Mouse (Mus musculus): ENCODE data around the gene Hpn. TPM values are rescaled to one million over a fixed set of nuclear protein-coding genes. Genes with fewer than 3 reads are reported as not detected.

Gene Hpn
- polyA plus RNA-seq, 1 experiment from 2014 or later = 21.2 TPM

- no peaks in the 10 kb centered on the region for H3K36me3 ChIP-seq (ENCODE audit: control insufficient read depth, insufficient read depth)
- ATAC-seq = no peak
- WGBS = 58% methylated on average over 5 of the region's 5 CpGs
- no peak for TF ChIP-seq CTCF (IDR thresholded peaks at IDR 0.05; ENCODE audit: low read depth)
- H3K4me3 ChIP-seq (ENCODE audit: low read depth, low read length) = no peak overlapping the region
- H3K4me2 ChIP-seq (replicated peaks; ENCODE audit: low read depth) = no peak overlapping the region
- no peak overlapping the region for H3K27ac ChIP-seq (ENCODE audit: low read depth, low read length)
- no peaks in the 10 kb centered on the region; the same call in 1 of the 2 replicates for H3K4me1 ChIP-seq (replicated peaks; ENCODE audit: control insufficient read depth, insufficient read depth, low read length)
- no peak overlapping the region for H3K9ac ChIP-seq (ENCODE audit: low read depth, low read length)
- no peaks in the 10 kb centered on the region for H3K27me3 ChIP-seq (replicated peaks; ENCODE audit: control insufficient read depth, insufficient read depth, low read length)
- H3K9me3 ChIP-seq (ENCODE audit: control insufficient read depth) = no peaks in the 10 kb centered on the region
Measured at GRCm38 (mm10) chr7:31074713-31075069, 40.4 kb downstream of the Hpn start.

DNA sequence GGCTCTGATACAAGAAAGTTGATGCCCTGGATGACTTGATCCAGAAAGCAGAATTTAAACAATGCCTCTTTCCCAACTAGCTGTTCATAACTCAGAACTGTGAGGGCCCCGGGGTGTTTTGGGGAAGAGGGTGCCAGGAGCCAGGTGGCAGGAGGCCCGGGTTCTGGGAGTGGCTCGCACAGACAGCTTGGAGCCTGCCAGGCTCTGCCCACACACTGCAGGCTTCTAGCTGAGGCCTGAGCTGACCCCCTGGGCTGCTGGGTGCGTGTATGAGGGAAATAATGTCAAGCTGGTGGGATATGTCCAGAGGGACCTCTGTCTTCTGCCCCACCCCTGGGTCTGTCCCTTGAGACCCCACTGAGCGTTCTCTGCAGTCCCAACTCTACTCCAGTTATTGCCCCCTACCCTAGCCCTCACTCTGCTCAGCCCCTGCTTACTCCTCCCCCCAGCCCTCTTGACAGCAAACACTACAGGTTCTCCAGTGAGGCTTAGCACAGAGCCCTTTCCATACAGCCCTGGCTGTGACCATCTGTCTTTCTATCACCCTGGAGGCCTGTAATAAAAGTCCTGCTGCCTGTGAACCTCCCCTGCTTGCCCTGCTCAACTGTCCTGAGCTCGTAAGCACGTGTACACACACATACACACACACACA, 40.9 kb downstream of the Hpn start:
- H3K9ac ChIP-seq (ENCODE audit: low read depth, low read length) = no peak overlapping the region
- H3K36me3 ChIP-seq (ENCODE audit: control insufficient read depth, insufficient read depth) = no peaks in the 10 kb centered on the region
- H3K4me1 ChIP-seq (replicated peaks; ENCODE audit: control insufficient read depth, insufficient read depth, low read length) = no peaks in the 10 kb centered on the region; the same call in 1 of the 2 replicates
- H3K4me3 ChIP-seq (ENCODE audit: low read depth, low read length) = no peak overlapping the region
- no peaks in the 10 kb centered on the region for H3K27me3 ChIP-seq (replicated peaks; ENCODE audit: control insufficient read depth, insufficient read depth, low read length)
- 49% methylated on average over 7 of the region's 7 CpGs for WGBS
- no peaks in the 10 kb centered on the region for H3K9me3 ChIP-seq (ENCODE audit: control insufficient read depth)
- ATAC-seq = no peak
- no peak overlapping the region for H3K4me2 ChIP-seq (replicated peaks; ENCODE audit: low read depth)
- no peak overlapping the region for H3K27ac ChIP-seq (ENCODE audit: low read depth, low read length)
- no peak for TF ChIP-seq CTCF (IDR thresholded peaks at IDR 0.05; ENCODE audit: low read depth)

DNA sequence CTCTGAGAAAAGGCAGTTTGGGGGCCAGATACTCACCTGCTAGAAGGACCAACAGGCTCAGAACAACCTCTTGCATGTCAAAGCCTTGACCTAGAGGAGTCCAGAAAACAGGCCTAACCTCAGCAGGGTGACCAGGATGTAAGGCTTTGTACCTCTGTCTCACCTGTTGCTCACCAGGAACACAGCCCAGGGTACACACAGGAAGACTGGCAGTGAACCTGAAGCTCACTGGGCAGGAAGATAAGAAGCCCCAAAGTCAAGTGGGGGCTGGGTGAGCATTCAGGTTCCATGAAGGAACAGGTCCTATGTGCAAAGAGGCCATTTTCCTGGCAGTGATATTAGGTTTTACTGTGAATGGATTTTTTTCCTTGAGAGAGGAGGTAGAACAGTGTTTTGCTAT, 41.5 kb downstream of the Hpn start:
- Histone ChIP-seq H3K36me3 (ENCODE audit: control insufficient read depth, insufficient read depth) (no peaks in the 10 kb centered on the region), H3K4me2 (replicated peaks; ENCODE audit: low read depth) (no peak overlapping the region), H3K27ac (ENCODE audit: low read depth, low read length) (no peak overlapping the region), H3K27me3 (replicated peaks; ENCODE audit: control insufficient read depth, insufficient read depth, low read length) (no peaks in the 10 kb centered on the region), H3K9me3 (ENCODE audit: control insufficient read depth) (no peaks in the 10 kb centered on the region), H3K9ac (ENCODE audit: low read depth, low read length) (no peak overlapping the region), H3K4me3 (ENCODE audit: low read depth, low read length) (no peak overlapping the region), H3K4me1 (replicated peaks; ENCODE audit: control insufficient read depth, insufficient read depth, low read length) (no peaks in the 10 kb centered on the region; the same call in 1 of the 2 replicates)
- ATAC-seq = no peak
- no peak for TF ChIP-seq CTCF (IDR thresholded peaks at IDR 0.05; ENCODE audit: low read depth)

- Histone ChIP-seq H3K9ac (ENCODE audit: low read depth, low read length) (no peak overlapping the region), H3K9me3 (ENCODE audit: control insufficient read depth) (no peaks in the 10 kb centered on the region), H3K4me2 (replicated peaks; ENCODE audit: low read depth) (no peak overlapping the region), H3K27ac (ENCODE audit: low read depth, low read length) (no peak overlapping the region), H3K4me1 (replicated peaks; ENCODE audit: control insufficient read depth, insufficient read depth, low read length) (no peaks in the 10 kb centered on the region; the same call in 1 of the 2 replicates), H3K27me3 (replicated peaks; ENCODE audit: control insufficient read depth, insufficient read depth, low read length) (no peaks in the 10 kb centered on the region), H3K4me3 (ENCODE audit: low read depth, low read length) (no peak overlapping the region), H3K36me3 (ENCODE audit: control insufficient read depth, insufficient read depth) (no peaks in the 10 kb centered on the region)
- TF ChIP-seq CTCF (IDR thresholded peaks at IDR 0.05; ENCODE audit: low read depth) = 0 out of 2 replicates have a peak, but pooled peaks have one; percentile 4
- 15% methylated on average over 9 of the region's 9 CpGs for WGBS
- 0 out of 2 replicates have a peak, but pooled peaks have one; percentile 14 for ATAC-seq
Measured at GRCm38 (mm10) chr7:31072326-31072725, 42.8 kb downstream of the Hpn start.

GRCm38 (mm10) chr7:31070324-31070723, 44.8 kb downstream of the Hpn start:
- no peak overlapping the region for H3K9ac ChIP-seq (ENCODE audit: low read depth, low read length)
- 85% methylated on average over 6 of the region's 6 CpGs for WGBS
- H3K9me3 ChIP-seq (ENCODE audit: control insufficient read depth) = no peaks in the 10 kb centered on the region
- no peaks in the 10 kb centered on the region; the same call in 1 of the 2 replicates for H3K4me1 ChIP-seq (replicated peaks; ENCODE audit: control insufficient read depth, insufficient read depth, low read length)
- no peak overlapping the region for H3K4me2 ChIP-seq (replicated peaks; ENCODE audit: low read depth)
- no peak overlapping the region for H3K27ac ChIP-seq (ENCODE audit: low read depth, low read length)
- no peak overlapping the region for H3K4me3 ChIP-seq (ENCODE audit: low read depth, low read length)
- H3K36me3 ChIP-seq (ENCODE audit: control insufficient read depth, insufficient read depth) = no peaks in the 10 kb centered on the region
- TF ChIP-seq CTCF (IDR thresholded peaks at IDR 0.05; ENCODE audit: low read depth) = no peak
- no peak for ATAC-seq
- H3K27me3 ChIP-seq (replicated peaks; ENCODE audit: control insufficient read depth, insufficient read depth, low read length) = no peaks in the 10 kb centered on the region

GRCm38 (mm10) chr7:31069491-31069890, 45.6 kb downstream of the Hpn start:
- H3K4me2 ChIP-seq (replicated peaks; ENCODE audit: low read depth) = no peak overlapping the region
- no peaks in the 10 kb centered on the region for H3K9me3 ChIP-seq (ENCODE audit: control insufficient read depth)
- TF ChIP-seq CTCF (IDR thresholded peaks at IDR 0.05; ENCODE audit: low read depth) = no peak
- WGBS = 87% methylated on average over 14 of the region's 14 CpGs
- ATAC-seq = no peak
- H3K4me1 ChIP-seq (replicated peaks; ENCODE audit: control insufficient read depth, insufficient read depth, low read length) = no peaks in the 10 kb centered on the region; the same call in 1 of the 2 replicates
- H3K4me3 ChIP-seq (ENCODE audit: low read depth, low read length) = no peak overlapping the region
- H3K36me3 ChIP-seq (ENCODE audit: control insufficient read depth, insufficient read depth) = no peaks in the 10 kb centered on the region
- no peak overlapping the region for H3K9ac ChIP-seq (ENCODE audit: low read depth, low read length)
- no peak overlapping the region for H3K27ac ChIP-seq (ENCODE audit: low read depth, low read length)
- no peaks in the 10 kb centered on the region for H3K27me3 ChIP-seq (replicated peaks; ENCODE audit: control insufficient read depth, insufficient read depth, low read length)
